Mouse (Mus musculus): ENCODE results near the gene Gm49383.

Gm49383 gene

GRCm38 (mm10) chr12:69196444-69197377 lies at the start of gene Gm49383:
Gene Gm49383 (minus strand): TSS chr12:69197104.
- DNase-seq, result peak; percentile 83

- peak; percentile 83 for DNase-seq
These were observed 45.0 kb upstream of the Gm49383 start for GRCm38 (mm10) chr12:69241771-69242431.

- DNase-seq, result no peak
These were observed 44.5 kb upstream of the Gm49383 start for GRCm38 (mm10) chr12:69241405-69241770.

GRCm38 (mm10) chr12:69240876-69241275 lies 44.0 kb upstream of the Gm49383 start, which contains the start of gene Klhdc1:
Gene Klhdc1 (plus strand): TSS chr12:69241176.
- DNase-seq, result no peak

DNA sequence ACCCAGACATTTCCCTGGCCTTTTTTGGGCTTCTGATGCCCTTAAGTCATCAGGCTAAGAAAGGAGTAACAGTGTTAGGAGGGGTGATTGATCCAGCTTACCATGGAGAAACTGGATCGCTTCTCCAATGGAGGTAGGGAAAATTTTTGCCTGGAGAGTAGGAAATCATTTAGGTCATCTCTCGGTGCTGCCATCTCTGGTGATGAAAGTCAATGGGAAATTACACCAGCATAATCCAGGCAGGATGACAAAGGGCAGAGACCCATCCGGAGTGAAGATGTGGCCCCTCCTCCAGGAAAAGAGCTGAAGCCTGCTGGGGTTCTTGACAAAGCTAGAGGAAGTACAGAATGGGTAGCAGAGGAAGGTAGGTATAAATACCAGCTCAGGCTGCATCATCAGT lies 41.4 kb upstream of the Gm49383 start:
- DNase-seq, result no peak

- DNase-seq, result no peak
These were observed 38.9 kb upstream of the Gm49383 start for GRCm38 (mm10) chr12:69235782-69236181.

GRCm38 (mm10) chr12:69229251-69229650 lies 32.3 kb upstream of the Gm49383 start:
- no peak for DNase-seq

DNA sequence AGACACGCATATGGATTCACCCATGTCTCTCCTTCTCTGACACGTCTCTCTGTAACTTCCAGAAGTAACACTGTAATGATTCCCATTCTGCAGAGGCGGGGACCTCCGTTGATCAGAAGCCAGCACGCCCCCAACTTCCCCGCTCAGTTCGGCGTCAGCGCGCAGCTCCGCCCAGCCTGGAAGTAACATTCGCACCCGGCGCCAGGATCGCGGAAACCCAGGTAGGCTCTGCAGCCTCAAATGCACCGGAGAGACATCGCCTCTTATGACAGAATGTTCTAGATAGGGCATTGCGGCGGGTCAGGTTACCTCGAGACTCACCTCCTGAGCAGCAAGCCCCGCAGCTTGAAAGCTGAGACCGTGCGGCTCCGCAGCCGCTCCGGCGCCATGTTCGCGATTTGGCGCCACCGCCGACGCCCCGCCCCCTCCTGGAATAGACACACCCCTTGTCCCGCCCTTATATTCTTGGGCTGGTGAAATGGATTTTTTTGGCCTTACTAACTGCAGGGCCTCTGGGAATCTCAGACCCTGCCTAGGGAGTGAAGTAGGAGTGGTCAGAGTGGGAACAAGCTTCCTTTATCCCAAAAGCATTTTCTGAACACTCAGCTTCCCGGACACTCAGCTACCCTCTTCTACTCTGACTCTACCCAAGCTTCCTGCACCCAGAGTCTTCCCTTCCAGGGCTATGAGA lies 31.0 kb upstream of the Gm49383 start, which contains the start of gene Pole2:
TSS of gene Pole2 (minus strand) at position 420 of the 691 bp plus-strand sequence.
- peak; percentile 83 for DNase-seq

DNA sequence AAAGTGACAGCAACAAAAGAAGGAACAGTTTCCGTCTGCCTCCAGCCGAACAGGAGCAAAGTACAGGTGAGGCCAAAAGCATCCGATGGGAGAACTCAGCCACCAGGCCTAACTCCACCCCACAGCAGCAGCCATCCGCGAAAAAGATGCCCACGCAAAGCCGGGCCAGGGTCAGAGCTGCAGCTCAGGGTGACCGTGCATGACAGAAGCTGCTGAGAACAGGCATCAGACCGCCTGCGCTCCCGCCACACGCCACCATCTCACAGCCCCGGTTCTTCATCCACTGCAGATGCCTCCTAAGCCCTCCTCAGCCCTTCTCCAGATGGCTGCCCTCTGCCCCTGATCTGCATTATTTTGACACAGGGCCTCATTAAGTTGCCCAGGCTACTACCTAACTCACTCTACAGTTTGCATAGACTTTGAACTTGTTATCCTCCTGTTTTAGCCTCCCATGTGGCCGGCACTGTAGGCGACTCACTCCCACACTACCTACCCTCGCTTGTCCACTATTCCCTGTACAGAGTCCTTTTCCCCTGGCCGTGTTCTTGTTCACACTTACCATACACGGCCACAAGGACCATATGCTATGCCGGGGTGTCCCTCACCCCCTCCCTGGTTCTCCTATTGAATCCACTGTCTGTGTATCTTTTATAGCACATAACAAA lies 23.8 kb upstream of the Gm49383 start:
- DNase-seq, result no peak

- DNase-seq, result no peak
These were observed 19.7 kb upstream of the Gm49383 start for GRCm38 (mm10) chr12:69216587-69216986.

- DNase-seq, result peak; percentile 27
These were observed 18.3 kb upstream of the Gm49383 start for GRCm38 (mm10) chr12:69215000-69215785.

- no peak for DNase-seq
These were observed 17.5 kb upstream of the Gm49383 start for GRCm38 (mm10) chr12:69214393-69214792.

GRCm38 (mm10) chr12:69213186-69213777 lies 16.4 kb upstream of the Gm49383 start:
- DNase-seq, result no peak

DNA sequence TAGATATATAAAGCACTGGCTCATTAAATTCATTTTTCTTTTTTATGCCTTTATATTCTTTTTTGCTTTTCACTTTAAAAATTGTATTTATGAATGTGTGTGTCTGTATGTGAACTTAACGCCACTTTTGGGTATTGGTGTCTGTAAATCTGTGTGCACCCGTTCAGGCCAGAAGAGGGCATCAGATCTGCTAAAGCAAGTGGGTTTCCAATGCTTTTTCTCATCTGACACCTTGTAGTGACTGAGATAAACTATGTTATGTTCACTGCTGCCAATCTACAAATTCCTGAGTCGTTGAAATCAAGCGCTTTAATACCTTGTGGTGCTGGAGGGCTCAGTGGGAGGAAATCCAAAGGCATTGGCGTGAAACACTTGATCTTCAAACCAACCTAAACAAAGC lies 14.2 kb upstream of the Gm49383 start:
- no peak for DNase-seq

- DNase-seq, result no peak
These were observed 13.4 kb upstream of the Gm49383 start for GRCm38 (mm10) chr12:69210056-69210979.

- DNase-seq, result no peak
These were observed 11.6 kb upstream of the Gm49383 start for GRCm38 (mm10) chr12:69208520-69208919.

DNA sequence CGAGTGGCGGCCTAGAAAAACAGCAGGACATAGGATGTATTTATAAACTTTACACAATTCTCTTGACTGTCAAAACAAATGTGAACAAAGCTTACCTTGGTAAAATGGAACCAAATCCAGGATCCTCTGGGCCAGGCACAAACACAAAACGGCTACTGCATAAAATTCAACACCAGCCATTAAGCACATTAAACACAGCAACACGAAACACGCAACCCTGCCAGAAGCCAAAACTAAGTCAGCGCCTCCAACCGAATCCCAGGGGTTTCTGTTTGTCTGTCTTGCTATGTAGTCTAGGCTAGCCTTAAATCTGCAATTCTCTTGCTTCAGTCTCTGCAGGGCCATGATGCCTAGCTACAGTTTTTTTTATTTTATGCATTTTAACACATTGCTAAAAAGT lies 11.0 kb upstream of the Gm49383 start:
- no peak for DNase-seq

- no peak for DNase-seq
These were observed 10.5 kb upstream of the Gm49383 start for GRCm38 (mm10) chr12:69207396-69207795.

GRCm38 (mm10) chr12:69204052-69204833 lies 7.3 kb upstream of the Gm49383 start, which contains the start of gene Gm49384:
Gene Gm49384 (minus strand): TSS chr12:69204267.
- DNase-seq, result no peak
